Mouse (Mus musculus): ENCODE data around the gene Col6a6. TPM values are rescaled to one million over a fixed set of nuclear protein-coding genes. Genes with fewer than 3 reads are reported as not detected.
"Not testable (repeated sequence)": the region's sequence is repeated elsewhere in the genome, so short reads cannot be mapped to it uniquely, and the experiment has no call there.

Gene Col6a6
- polyA plus RNA-seq, 1 experiment from 2014 or later = 0.09 TPM

- not testable (repeated sequence) for H3K27me3 ChIP-seq (ENCODE audit: control insufficient read depth, insufficient read depth, low read length); H3K4me2 ChIP-seq (replicated peaks; ENCODE audit: low read depth, low read length); H3K9ac ChIP-seq (ENCODE audit: low read depth, low read length); ATAC-seq (ENCODE audit: low FRiP score); H3K4me3 ChIP-seq (ENCODE audit: low read depth, low read length); H3K27ac ChIP-seq (ENCODE audit: low read depth, low read length); H3K4me1 ChIP-seq (replicated peaks; ENCODE audit: control insufficient read depth, insufficient read depth, low read length); H3K9me3 ChIP-seq (ENCODE audit: control insufficient read depth, low read length); H3K36me3 ChIP-seq (ENCODE audit: control insufficient read depth, insufficient read depth, low read length); DNase-seq (ENCODE audit: low spot score)
- 65% methylated on average over 5 of the region's 5 CpGs for WGBS
These were observed 13.4 kb upstream of the Col6a6 start for GRCm38 (mm10) chr9:105841386-105841785.

- Histone ChIP-seq H3K4me1 (replicated peaks; ENCODE audit: control insufficient read depth, insufficient read depth, low read length) (no peaks in the 10 kb centered on the region), H3K36me3 (ENCODE audit: control insufficient read depth, insufficient read depth, low read length) (no peaks in the 10 kb centered on the region)
- no peak for ATAC-seq (ENCODE audit: low FRiP score)
These were observed 11.2 kb upstream of the Col6a6 start for GRCm38 (mm10) chr9:105839147-105839515.

GRCm38 (mm10) chr9:105838396-105839146, 10.6 kb upstream of the Col6a6 start:
- H3K9ac ChIP-seq (ENCODE audit: low read depth, low read length) = no peak overlapping the region
- ATAC-seq (ENCODE audit: low FRiP score) (no peak), DNase-seq (ENCODE audit: low spot score) (no peak)
- WGBS = 89% methylated on average over 4 of the region's 4 CpGs
- no peaks in the 10 kb centered on the region for H3K36me3 ChIP-seq (ENCODE audit: control insufficient read depth, insufficient read depth, low read length)
- H3K4me2 ChIP-seq (replicated peaks; ENCODE audit: low read depth, low read length) = no peak overlapping the region
- no peak overlapping the region for H3K4me3 ChIP-seq (ENCODE audit: low read depth, low read length)
- no peaks in the 10 kb centered on the region for H3K9me3 ChIP-seq (ENCODE audit: control insufficient read depth, low read length)
- H3K4me1 ChIP-seq (replicated peaks; ENCODE audit: control insufficient read depth, insufficient read depth, low read length) = no peaks in the 10 kb centered on the region
- H3K27ac ChIP-seq (ENCODE audit: low read depth, low read length) = no peak overlapping the region
- H3K27me3 ChIP-seq (ENCODE audit: control insufficient read depth, insufficient read depth, low read length) = no peaks in the 10 kb centered on the region

More at GRCm38 (mm10) chr9:105839147-105839515, 11.2 kb upstream of the Col6a6 start:
- Histone ChIP-seq H3K9ac (ENCODE audit: low read depth, low read length) (no peak overlapping the region), H3K27ac (ENCODE audit: low read depth, low read length) (no peak overlapping the region), H3K4me3 (ENCODE audit: low read depth, low read length) (no peak overlapping the region), H3K27me3 (ENCODE audit: control insufficient read depth, insufficient read depth, low read length) (no peaks in the 10 kb centered on the region), H3K4me2 (replicated peaks; ENCODE audit: low read depth, low read length) (no peak overlapping the region), H3K9me3 (ENCODE audit: control insufficient read depth, low read length) (no peaks in the 10 kb centered on the region)
- 87% methylated on average over 5 of the region's 5 CpGs for WGBS
- no peak for DNase-seq (ENCODE audit: low spot score)

GRCm38 (mm10) chr9:105835587-105835986, 7.6 kb upstream of the Col6a6 start:
- Histone ChIP-seq H3K4me3 (ENCODE audit: low read depth, low read length) (no peak overlapping the region), H3K4me1 (replicated peaks; ENCODE audit: control insufficient read depth, insufficient read depth, low read length) (no peaks in the 10 kb centered on the region), H3K9me3 (ENCODE audit: control insufficient read depth, low read length) (no peaks in the 10 kb centered on the region), H3K27ac (ENCODE audit: low read depth, low read length) (no peak overlapping the region), H3K4me2 (replicated peaks; ENCODE audit: low read depth, low read length) (no peak overlapping the region), H3K27me3 (ENCODE audit: control insufficient read depth, insufficient read depth, low read length) (no peaks in the 10 kb centered on the region), H3K36me3 (ENCODE audit: control insufficient read depth, insufficient read depth, low read length) (no peaks in the 10 kb centered on the region), H3K9ac (ENCODE audit: low read depth, low read length) (no peak overlapping the region)
- no peak for DNase-seq (ENCODE audit: low spot score)
- ATAC-seq (ENCODE audit: low FRiP score) = no peak
- WGBS = 88% methylated on average over 7 of the region's 7 CpGs

- no peak for DNase-seq (ENCODE audit: low spot score)
- H3K27ac ChIP-seq (ENCODE audit: low read depth, low read length) = no peak overlapping the region
- no peak overlapping the region for H3K4me2 ChIP-seq (replicated peaks; ENCODE audit: low read depth, low read length)
- no peaks in the 10 kb centered on the region for H3K9me3 ChIP-seq (ENCODE audit: control insufficient read depth, low read length)
- WGBS = 62% methylated on average over 4 of the region's 4 CpGs
- H3K4me3 ChIP-seq (ENCODE audit: low read depth, low read length) = no peak overlapping the region
- H3K4me1 ChIP-seq (replicated peaks; ENCODE audit: control insufficient read depth, insufficient read depth, low read length) = no peaks in the 10 kb centered on the region
- ATAC-seq (ENCODE audit: low FRiP score) = no peak
- no peak overlapping the region for H3K9ac ChIP-seq (ENCODE audit: low read depth, low read length)
- H3K27me3 ChIP-seq (ENCODE audit: control insufficient read depth, insufficient read depth, low read length) = no peaks in the 10 kb centered on the region
- no peaks in the 10 kb centered on the region for H3K36me3 ChIP-seq (ENCODE audit: control insufficient read depth, insufficient read depth, low read length)
These were observed 6.8 kb upstream of the Col6a6 start for GRCm38 (mm10) chr9:105834799-105835198.

- WGBS = 91% methylated on average over 9 of the region's 9 CpGs
- H3K36me3 ChIP-seq (ENCODE audit: control insufficient read depth, insufficient read depth, low read length) = no peaks in the 10 kb centered on the region
- H3K9me3 ChIP-seq (ENCODE audit: control insufficient read depth, low read length) = no peaks in the 10 kb centered on the region
- no peaks in the 10 kb centered on the region for H3K4me1 ChIP-seq (replicated peaks; ENCODE audit: control insufficient read depth, insufficient read depth, low read length)
- no peak overlapping the region for H3K4me3 ChIP-seq (ENCODE audit: low read depth, low read length)
- no peak overlapping the region for H3K9ac ChIP-seq (ENCODE audit: low read depth, low read length)
- H3K4me2 ChIP-seq (replicated peaks; ENCODE audit: low read depth, low read length) = no peak overlapping the region
- ATAC-seq (ENCODE audit: low FRiP score) (no peak), DNase-seq (ENCODE audit: low spot score) (no peak)
- H3K27me3 ChIP-seq (ENCODE audit: control insufficient read depth, insufficient read depth, low read length) = no peaks in the 10 kb centered on the region
- H3K27ac ChIP-seq (ENCODE audit: low read depth, low read length) = no peak overlapping the region
These were observed 3.3 kb upstream of the Col6a6 start for GRCm38 (mm10) chr9:105831291-105831690.

- no peak overlapping the region for H3K27ac ChIP-seq (ENCODE audit: low read depth, low read length)
- DNase-seq (ENCODE audit: low spot score) (no peak), ATAC-seq (ENCODE audit: low FRiP score) (no peak)
- H3K4me3 ChIP-seq (ENCODE audit: low read depth, low read length) = no peak overlapping the region
- H3K36me3 ChIP-seq (ENCODE audit: control insufficient read depth, insufficient read depth, low read length) = no peaks in the 10 kb centered on the region
- no peaks in the 10 kb centered on the region for H3K4me1 ChIP-seq (replicated peaks; ENCODE audit: control insufficient read depth, insufficient read depth, low read length)
- 77% methylated on average over 8 of the region's 8 CpGs for WGBS
- H3K9ac ChIP-seq (ENCODE audit: low read depth, low read length) = no peak overlapping the region
- no peak overlapping the region for H3K4me2 ChIP-seq (replicated peaks; ENCODE audit: low read depth, low read length)
- no peaks in the 10 kb centered on the region for H3K9me3 ChIP-seq (ENCODE audit: control insufficient read depth, low read length)
- H3K27me3 ChIP-seq (ENCODE audit: control insufficient read depth, insufficient read depth, low read length) = no peaks in the 10 kb centered on the region
These were observed 798 bp downstream of the Col6a6 start for GRCm38 (mm10) chr9:105827076-105827647.

- Histone ChIP-seq H3K4me2 (replicated peaks; ENCODE audit: low read depth, low read length) (no peak overlapping the region), H3K9ac (ENCODE audit: low read depth, low read length) (no peak overlapping the region), H3K9me3 (ENCODE audit: control insufficient read depth, low read length) (no peaks in the 10 kb centered on the region), H3K4me3 (ENCODE audit: low read depth, low read length) (no peak overlapping the region), H3K27me3 (ENCODE audit: control insufficient read depth, insufficient read depth, low read length) (no peaks in the 10 kb centered on the region), H3K4me1 (replicated peaks; ENCODE audit: control insufficient read depth, insufficient read depth, low read length) (no peaks in the 10 kb centered on the region), H3K36me3 (ENCODE audit: control insufficient read depth, insufficient read depth, low read length) (no peaks in the 10 kb centered on the region), H3K27ac (ENCODE audit: low read depth, low read length) (no peak overlapping the region)
- 90% methylated on average over 6 of the region's 6 CpGs for WGBS
- ATAC-seq (ENCODE audit: low FRiP score) (no peak), DNase-seq (ENCODE audit: low spot score) (no peak)
These were observed 7.2 kb downstream of the Col6a6 start for GRCm38 (mm10) chr9:105820711-105821110.

- no peaks in the 10 kb centered on the region for H3K4me1 ChIP-seq (replicated peaks; ENCODE audit: control insufficient read depth, insufficient read depth, low read length)
- H3K27ac ChIP-seq (ENCODE audit: low read depth, low read length) = no peak overlapping the region
- DNase-seq (ENCODE audit: low spot score) (no peak), ATAC-seq (ENCODE audit: low FRiP score) (no peak)
- no peak overlapping the region for H3K4me3 ChIP-seq (ENCODE audit: low read depth, low read length)
- H3K27me3 ChIP-seq (ENCODE audit: control insufficient read depth, insufficient read depth, low read length) = no peaks in the 10 kb centered on the region
- 65% methylated on average over 29 of the region's 29 CpGs for WGBS
- H3K9ac ChIP-seq (ENCODE audit: low read depth, low read length) = no peak overlapping the region
- H3K9me3 ChIP-seq (ENCODE audit: control insufficient read depth, low read length) = no peaks in the 10 kb centered on the region
- no peak overlapping the region for H3K4me2 ChIP-seq (replicated peaks; ENCODE audit: low read depth, low read length)
- H3K36me3 ChIP-seq (ENCODE audit: control insufficient read depth, insufficient read depth, low read length) = no peaks in the 10 kb centered on the region
These were observed 8.7 kb downstream of the Col6a6 start for GRCm38 (mm10) chr9:105819155-105819709.
